Mouse (Mus musculus): ENCODE data around the gene Sco1. TPM values are rescaled to one million over a fixed set of nuclear protein-coding genes. Genes with fewer than 3 reads are reported as not detected.
A peak's percentile ranks its signal among the peaks of the same experiment; 100 is the strongest.

The Sco1 gene
- polyA plus RNA-seq, 1 experiment: 5.0 TPM

GRCm38 (mm10) chr11:67031603-67031915 lies 20.9 kb upstream of the Sco1 start:
- 60% methylated on average over 2 of the region's 2 CpGs for WGBS
- TF ChIP-seq CTCF (IDR thresholded peaks at IDR 0.05; ENCODE audit: control insufficient read depth, insufficient read depth, low read length) (no peak), POLR2A (IDR thresholded peaks at IDR 0.05; ENCODE audit: borderline replicate concordance, control insufficient read depth, low read depth, low read length) (no peak)
- Histone ChIP-seq H3K4me3 (replicated peaks; ENCODE audit: control insufficient read depth, low read depth, low read length) (no peak overlapping the region), H3K4me1 (ENCODE audit: control insufficient read depth, insufficient read depth, low read length) (no peaks in the 10 kb centered on the region), H3K27ac (ENCODE audit: control insufficient read depth, insufficient read depth, low read depth, low read length, poor library complexity) (no peak overlapping the region)

- Histone ChIP-seq H3K4me1 (ENCODE audit: control insufficient read depth, insufficient read depth, low read length) (no peaks in the 10 kb centered on the region), H3K4me3 (replicated peaks; ENCODE audit: control insufficient read depth, low read depth, low read length) (no peak overlapping the region), H3K27ac (ENCODE audit: control insufficient read depth, insufficient read depth, low read depth, low read length, poor library complexity) (no peak overlapping the region)
- 59% methylated on average over 4 of the region's 4 CpGs for WGBS
- no peak for TF ChIP-seq POLR2A (IDR thresholded peaks at IDR 0.05; ENCODE audit: borderline replicate concordance, control insufficient read depth, low read depth, low read length)
- no peak for TF ChIP-seq CTCF (IDR thresholded peaks at IDR 0.05; ENCODE audit: control insufficient read depth, insufficient read depth, low read length)
Observed at GRCm38 (mm10) chr11:67034775-67035485, 17.5 kb upstream of the Sco1 start.

GRCm38 (mm10) chr11:67036229-67036628 lies 16.2 kb upstream of the Sco1 start:
- no peak overlapping the region for H3K27ac ChIP-seq (ENCODE audit: control insufficient read depth, insufficient read depth, low read depth, low read length, poor library complexity)
- TF ChIP-seq POLR2A (IDR thresholded peaks at IDR 0.05; ENCODE audit: borderline replicate concordance, control insufficient read depth, low read depth, low read length): no peak
- H3K4me3 ChIP-seq (replicated peaks; ENCODE audit: control insufficient read depth, low read depth, low read length): no peak overlapping the region
- no peaks in the 10 kb centered on the region for H3K4me1 ChIP-seq (ENCODE audit: control insufficient read depth, insufficient read depth, low read length)
- 82% methylated on average over 6 of the region's 6 CpGs for WGBS

GRCm38 (mm10) chr11:67036892-67037291 lies 15.6 kb upstream of the Sco1 start:
- H3K4me3 ChIP-seq (replicated peaks; ENCODE audit: control insufficient read depth, low read depth, low read length): no peak overlapping the region
- no peak overlapping the region for H3K27ac ChIP-seq (ENCODE audit: control insufficient read depth, insufficient read depth, low read depth, low read length, poor library complexity)
- WGBS: 85% methylated on average over 9 of the region's 9 CpGs
- TF ChIP-seq CTCF (IDR thresholded peaks at IDR 0.05; ENCODE audit: control insufficient read depth, insufficient read depth, low read length): no peak
- no peak for TF ChIP-seq POLR2A (IDR thresholded peaks at IDR 0.05; ENCODE audit: borderline replicate concordance, control insufficient read depth, low read depth, low read length)
- no peaks in the 10 kb centered on the region for H3K4me1 ChIP-seq (ENCODE audit: control insufficient read depth, insufficient read depth, low read length)

GRCm38 (mm10) chr11:67039799-67040198 lies 12.7 kb upstream of the Sco1 start:
- 0 out of 2 replicates have a peak, but pooled peaks have one; percentile 8 for TF ChIP-seq CTCF (IDR thresholded peaks at IDR 0.05; ENCODE audit: control insufficient read depth, insufficient read depth, low read length)
- no peak for TF ChIP-seq POLR2A (IDR thresholded peaks at IDR 0.05; ENCODE audit: borderline replicate concordance, control insufficient read depth, low read depth, low read length)
- no peaks in the 10 kb centered on the region for H3K4me1 ChIP-seq (ENCODE audit: control insufficient read depth, insufficient read depth, low read length)
- WGBS: 89% methylated on average over 3 of the region's 3 CpGs
- H3K27ac ChIP-seq (ENCODE audit: control insufficient read depth, insufficient read depth, low read depth, low read length, poor library complexity): no peak overlapping the region
- H3K4me3 ChIP-seq (replicated peaks; ENCODE audit: control insufficient read depth, low read depth, low read length): no peak overlapping the region

- no peak overlapping the region for H3K27ac ChIP-seq (ENCODE audit: control insufficient read depth, insufficient read depth, low read depth, low read length, poor library complexity)
- H3K4me1 ChIP-seq (ENCODE audit: control insufficient read depth, insufficient read depth, low read length): no peaks in the 10 kb centered on the region; the same call in 1 of the 2 replicates
- WGBS: 93% methylated on average over 6 of the region's 6 CpGs
- H3K4me3 ChIP-seq (replicated peaks; ENCODE audit: control insufficient read depth, low read depth, low read length): no peak overlapping the region
- TF ChIP-seq POLR2A (IDR thresholded peaks at IDR 0.05; ENCODE audit: borderline replicate concordance, control insufficient read depth, low read depth, low read length) (no peak), CTCF (IDR thresholded peaks at IDR 0.05; ENCODE audit: control insufficient read depth, insufficient read depth, low read length) (no peak)
Observed at GRCm38 (mm10) chr11:67040483-67040882, 12.0 kb upstream of the Sco1 start.

- peaks cover 6% of the 10 kb centered on the region for H3K4me1 ChIP-seq (ENCODE audit: control insufficient read depth, insufficient read depth, low read length)
- H3K27ac ChIP-seq (ENCODE audit: control insufficient read depth, insufficient read depth, low read depth, low read length, poor library complexity): no peak overlapping the region
- 78% methylated on average over 8 of the region's 8 CpGs for WGBS
- TF ChIP-seq CTCF (IDR thresholded peaks at IDR 0.05; ENCODE audit: control insufficient read depth, insufficient read depth, low read length): no peak
- TF ChIP-seq POLR2A (IDR thresholded peaks at IDR 0.05; ENCODE audit: borderline replicate concordance, control insufficient read depth, low read depth, low read length): no peak
- no peak overlapping the region for H3K4me3 ChIP-seq (replicated peaks; ENCODE audit: control insufficient read depth, low read depth, low read length)
Observed at GRCm38 (mm10) chr11:67043007-67043406, 9.5 kb upstream of the Sco1 start.

- H3K4me3 ChIP-seq (replicated peaks; ENCODE audit: control insufficient read depth, low read depth, low read length): no peak overlapping the region
- H3K27ac ChIP-seq (ENCODE audit: control insufficient read depth, insufficient read depth, low read depth, low read length, poor library complexity): no peak overlapping the region
- peaks cover 6% of the 10 kb centered on the region for H3K4me1 ChIP-seq (ENCODE audit: control insufficient read depth, insufficient read depth, low read length)
- no peak for TF ChIP-seq POLR2A (IDR thresholded peaks at IDR 0.05; ENCODE audit: borderline replicate concordance, control insufficient read depth, low read depth, low read length)
- no peak for TF ChIP-seq CTCF (IDR thresholded peaks at IDR 0.05; ENCODE audit: control insufficient read depth, insufficient read depth, low read length)
- 68% methylated on average over 6 of the region's 6 CpGs for WGBS
Observed at GRCm38 (mm10) chr11:67044959-67045358, 7.5 kb upstream of the Sco1 start.

- TF ChIP-seq CTCF (IDR thresholded peaks at IDR 0.05; ENCODE audit: control insufficient read depth, insufficient read depth, low read length): no peak
- TF ChIP-seq POLR2A (IDR thresholded peaks at IDR 0.05; ENCODE audit: borderline replicate concordance, control insufficient read depth, low read depth, low read length): no peak
- Histone ChIP-seq H3K4me1 (ENCODE audit: control insufficient read depth, insufficient read depth, low read length) (peaks cover 6% of the 10 kb centered on the region), H3K27ac (ENCODE audit: control insufficient read depth, insufficient read depth, low read depth, low read length, poor library complexity) (no peak overlapping the region), H3K4me3 (replicated peaks; ENCODE audit: control insufficient read depth, low read depth, low read length) (no peak overlapping the region)
- 31% methylated on average over 5 of the region's 5 CpGs for WGBS
Observed at GRCm38 (mm10) chr11:67047199-67047598, 5.3 kb upstream of the Sco1 start.
